In the genomic region with DNA sequence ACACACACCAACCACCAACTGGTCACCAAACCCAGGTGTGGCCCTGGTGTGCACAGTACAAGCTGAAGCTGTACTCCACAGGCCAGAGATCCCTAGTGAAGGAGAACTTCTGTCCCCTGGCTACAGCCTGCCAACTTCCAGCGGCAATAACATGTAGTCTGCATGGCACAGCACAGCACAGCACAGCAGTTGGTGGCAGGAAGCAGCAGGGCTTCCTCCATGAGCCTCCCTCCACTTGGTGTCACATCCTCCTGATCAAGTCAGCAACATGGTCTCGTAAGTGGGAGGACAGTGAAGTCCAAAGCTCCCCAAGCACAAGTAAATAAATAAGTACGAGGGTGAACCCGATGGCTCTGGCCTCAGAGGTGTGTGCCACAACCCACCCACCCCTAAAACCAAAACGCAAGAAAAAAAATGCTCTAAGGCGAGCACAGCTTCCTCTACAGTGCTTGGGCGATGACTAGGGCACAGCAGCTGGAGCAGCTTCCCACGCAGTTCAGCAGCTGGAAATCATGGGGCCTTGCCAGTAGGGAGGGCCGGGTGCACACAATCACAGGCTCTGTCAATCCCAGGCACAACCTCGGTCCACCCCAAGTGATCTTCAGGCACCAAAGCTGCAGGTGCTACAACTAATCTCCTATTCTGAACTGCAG, we compare ENCODE assay signal across 24 mouse cellular contexts. TPM values are rescaled to one million over a fixed set of nuclear protein-coding genes. Genes with fewer than 3 reads are reported as not detected.
DNase-seq lines count a peak whose midpoint lies in the region; ATAC-seq and TF ChIP-seq lines count a peak whose summit lies in the region.
"Had no signal": no experiment of that assay in that cellular context is flagged by ENCODE, and none has a peak within 500 bp of the region (broad histone marks: within the 10 kb centered on the region; RNA-seq: fewer than 3 reads in every experiment).

No protein-coding gene starts in this region.

- intact Hi-C loops in left cerebral cortex, adult 2 months (cut with DNase I) = no loop called here
- intact Hi-C loops in left cerebral cortex, postnatal 14 days (cut with DNase I) = no loop called here

- TF ChIP-seq CTCF in left cerebral cortex, adult 2 months (IDR thresholded peaks at IDR 0.05) = no peak

- peak; percentile 34; the same call in 1 of the 2 replicates for ATAC-seq in frontal cortex, adult (ENCODE audit: low TSS enrichment)
- peak; percentile 57 for ATAC-seq in common myeloid progenitor, adult 5-6 weeks (replicated peaks; ENCODE audit: low read depth, poor library complexity, severe bottlenecking)
- ATAC-seq: forebrain, embryonic 15.5 days; intestine, embryonic 16.5 days; midbrain, embryonic 15.5 days had no signal

- DNase-seq in frontal cortex, postnatal 14 days (ENCODE audit: low spot score in 2 of 2) = no peak
- DNase-seq in left cerebral cortex, adult 2 months (ENCODE audit: extremely low spot score in 1 of 2, low spot score in 2 of 2) = no peak
- DNase-seq in left cerebral cortex, postnatal 14 days (ENCODE audit: low spot score in 2 of 2) = no peak
- DNase-seq in heart, postnatal 4 days = peak; percentile 53
- DNase-seq in adrenal gland, postnatal 10 days = no peak
- DNase-seq in adrenal gland, postnatal 14 days = no peak
- DNase-seq: cerebellum, adult 11 months; cerebellum, postnatal 25 days; gastrocnemius, adult 2 months; right cerebral cortex, adult 18-20 months; spleen, adult 18-20 months had no signal

- H3K27ac ChIP-seq in left cerebral cortex, adult 2 months = 0 out of 2 replicates have a peak overlapping the region, but pooled peaks have one; percentile 8
- H3K27ac ChIP-seq: embryonic facial prominence, embryonic 10.5 days; forebrain, embryonic 15.5 days; heart, embryonic 15.5 days; hindbrain, embryonic 15.5 days; kidney, embryonic 15.5 days; midbrain, embryonic 15.5 days had no signal

- no peak overlapping the region for H3K4me3 ChIP-seq in left cerebral cortex, adult 2 months
- H3K4me3 ChIP-seq: embryonic facial prominence, embryonic 10.5 days; erythroblast, embryonic 14.5 days; forebrain, embryonic 15.5 days; gastrocnemius, adult 2 months; heart, embryonic 15.5 days; hindbrain, embryonic 15.5 days; kidney, embryonic 15.5 days; midbrain, embryonic 15.5 days had no signal

RNA-seq across cellular contexts. Expression of a gene that starts 10.9 kb away (rescaled TPM):
- not detected for total RNA-seq in left cerebral cortex, adult 2 months (2021)
- total RNA-seq in left cerebral cortex, postnatal 14 days (2021) = not detected
- total RNA-seq in common myeloid progenitor, adult 5-6 weeks (2017) = 2.6 and 3.2 TPM in 2 replicates
- not detected for total RNA-seq in heart, postnatal 4 days (2021)
- total RNA-seq in adrenal gland, postnatal 10 days (2021) = under 1 TPM in 1 of 2 experiments, not detected in 1; 0.82 TPM
- 0.78 and 1.4 TPM in 2 replicates for total RNA-seq in adrenal gland, postnatal 14 days (2021)
- total RNA-seq: gastrocnemius, adult 2 months; layer of hippocampus, adult 18-20 months; left cerebral cortex, postnatal 25 days; neutrophil, adult 5-6 weeks had no signal

RNA-seq across cellular contexts. Expression of a gene that starts 35.0 kb away (rescaled TPM):
- total RNA-seq in left cerebral cortex, adult 2 months (2021) = 100 to 1,000 TPM; 112 to 117 TPM
- 100 to 1,000 TPM; 131 to 132 TPM for total RNA-seq in left cerebral cortex, postnatal 14 days (2021)
- total RNA-seq in common myeloid progenitor, adult 5-6 weeks (2017) = 151 and 177 TPM in 2 replicates
- 100 to 1,000 TPM; 203 to 204 TPM for total RNA-seq in heart, postnatal 4 days (2021)
- 100 to 1,000 TPM; 135 to 153 TPM for total RNA-seq in adrenal gland, postnatal 10 days (2021)
- total RNA-seq in adrenal gland, postnatal 14 days (2021) = 154 and 166 TPM in 2 replicates

RNA-seq across cellular contexts. Expression of a gene that starts 40.4 kb away (rescaled TPM):
- total RNA-seq in left cerebral cortex, adult 2 months (2021) = under 1 TPM; 0.58 to 0.81 TPM
- total RNA-seq in left cerebral cortex, postnatal 14 days (2021) = under 1 TPM; 0.42 to 0.62 TPM
- total RNA-seq in common myeloid progenitor, adult 5-6 weeks (2017) = 2.6 TPM in 1 of 2 replicates, not detected in the other
- under 1 TPM; 0.45 to 0.55 TPM for total RNA-seq in heart, postnatal 4 days (2021)
- total RNA-seq in adrenal gland, postnatal 10 days (2021) = 10 to 100 TPM in 1 of 2 experiments, 1 to 10 TPM in 1; 6.5 to 15.0 TPM
- total RNA-seq in adrenal gland, postnatal 14 days (2021) = 1.8 and 11.3 TPM in 2 replicates
- total RNA-seq: neutrophil, adult 5-6 weeks had no signal

RNA-seq across cellular contexts. Expression of a gene that starts 53.0 kb away (rescaled TPM):
- 10 to 100 TPM; 10.3 to 10.7 TPM for total RNA-seq in left cerebral cortex, adult 2 months (2021)
- total RNA-seq in left cerebral cortex, postnatal 14 days (2021) = 10 to 100 TPM; 14.1 to 14.2 TPM
- total RNA-seq in common myeloid progenitor, adult 5-6 weeks (2017) = 1.6 and 2.6 TPM in 2 replicates
- total RNA-seq in heart, postnatal 4 days (2021) = 10 to 100 TPM; 56.1 to 60.4 TPM
- 100 to 1,000 TPM; 386 to 453 TPM for total RNA-seq in adrenal gland, postnatal 10 days (2021)
- 321 and 419 TPM in 2 replicates for total RNA-seq in adrenal gland, postnatal 14 days (2021)
